Mouse (Mus musculus): ENCODE measurements around the gene Hist1h2bg.

DNA sequence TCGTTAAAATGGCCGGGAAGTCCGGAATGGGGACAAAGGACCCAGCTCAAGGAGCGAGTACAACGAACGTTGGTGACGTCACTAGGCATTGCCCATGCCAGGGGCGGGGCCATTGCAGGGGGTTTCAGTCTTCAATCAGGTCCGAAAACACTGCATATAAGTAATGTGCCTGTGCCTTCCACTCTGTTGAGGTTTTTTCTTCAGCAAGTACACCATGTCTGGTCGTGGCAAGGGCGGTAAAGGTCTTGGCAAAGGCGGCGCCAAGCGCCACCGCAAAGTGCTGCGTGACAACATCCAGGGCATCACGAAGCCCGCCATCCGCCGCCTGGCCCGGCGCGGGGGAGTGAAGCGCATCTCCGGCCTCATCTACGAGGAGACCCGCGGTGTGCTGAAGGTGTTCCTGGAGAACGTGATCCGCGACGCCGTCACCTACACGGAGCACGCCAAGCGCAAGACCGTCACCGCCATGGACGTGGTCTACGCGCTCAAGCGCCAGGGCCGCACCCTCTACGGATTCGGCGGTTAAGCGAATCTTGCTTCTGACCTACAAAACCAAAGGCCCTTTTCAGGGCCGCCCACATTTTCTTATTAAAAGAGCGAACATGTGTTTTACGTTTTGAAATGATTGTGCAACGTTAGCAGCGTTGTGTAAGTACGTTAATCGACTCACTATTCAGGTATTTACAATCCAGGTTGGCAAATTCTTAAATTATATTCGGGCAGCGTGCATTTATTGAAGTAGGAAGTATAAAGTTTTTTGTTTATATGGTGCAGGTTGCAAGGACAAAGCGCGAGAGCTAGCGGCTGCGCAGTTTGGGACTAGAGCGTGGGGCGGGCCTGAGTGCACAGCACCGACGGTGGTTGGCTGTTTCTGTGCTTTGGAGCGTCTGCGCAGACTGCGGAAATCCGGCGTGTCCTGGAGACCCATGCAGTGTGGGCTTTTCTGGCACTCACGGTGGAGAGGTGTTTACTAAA is 40.0 kb upstream of the Hist1h2bg start, which contains the start of gene Hist1h4h:
- no peak for TF ChIP-seq CTCF (IDR thresholded peaks at IDR 0.05; ENCODE audit: control insufficient read depth, insufficient read depth, insufficient read length)
- no peak for TF ChIP-seq USF1 (IDR thresholded peaks at IDR 0.05; ENCODE audit: low read depth)
- peak; percentile 92 for TF ChIP-seq CEBPB (IDR thresholded peaks at IDR 0.05; ENCODE audit: low read depth)
- no peak for TF ChIP-seq MAX (IDR thresholded peaks at IDR 0.05)

Data from C2C12 (cell line).